Comparison of ENCODE assay signal across 16 mouse cellular contexts in genomic region chr7:34838749-34839148, GRCm38 (mm10). TPM values are rescaled to one million over a fixed set of nuclear protein-coding genes. Genes with fewer than 3 reads are reported as not detected.
A peak's percentile ranks its signal among the peaks of the same experiment; 100 is the strongest.
DNase-seq lines count a peak whose midpoint lies in the region; ATAC-seq and TF ChIP-seq lines count a peak whose summit lies in the region.
"Had no signal": no experiment of that assay in that cellular context is flagged by ENCODE, and none has a peak within 500 bp of the region (broad histone marks: within the 10 kb centered on the region; RNA-seq: fewer than 3 reads in every experiment).

No protein-coding gene starts in this region.

- no peak for TF ChIP-seq EP300 in lung, postnatal 0 days (IDR thresholded peaks at IDR 0.05)

- in situ Hi-C loops in ES-E14 (cut with MboI; ENCODE audit: low sequenced_read_pairs in 2 of 2, unreplicated experiment in 2 of 2): loop anchor here (10.0 to 25.0 kb wide), 4 partner anchors 64 to 349 kb away; partner anchors contain the start of gene Slc7a10 (in 1 of the 2)

- ATAC-seq in intestine, postnatal 0 days: no peak
- no peak for ATAC-seq in intestine, embryonic 16.5 days
- ATAC-seq in lung, postnatal 0 days: no peak
- no peak for ATAC-seq in erythroblast, adult 5-6 weeks (replicated peaks; ENCODE audit: low FRiP score, poor library complexity, severe bottlenecking)
- ATAC-seq: midbrain, embryonic 16.5 days had no signal

- no peak overlapping the region for H3K27ac ChIP-seq in intestine, postnatal 0 days (ENCODE audit: low read depth, low read length)
- H3K27ac ChIP-seq in intestine, embryonic 16.5 days (ENCODE audit: low read length): no peak overlapping the region
- no peak overlapping the region for H3K27ac ChIP-seq in lung, postnatal 0 days (ENCODE audit: low read length)
- no peak overlapping the region for H3K27ac ChIP-seq in ES-E14 (ENCODE audit: insufficient read depth, low read depth, low read length, poor library complexity, severe bottlenecking)
- H3K27ac ChIP-seq: forebrain, embryonic 12.5 days; hindbrain, embryonic 14.5 days had no signal

- H3K4me1 ChIP-seq in intestine, postnatal 0 days (replicated peaks; ENCODE audit: control insufficient read depth, insufficient read depth, low read length): no peaks in the 10 kb centered on the region
- no peaks in the 10 kb centered on the region for H3K4me1 ChIP-seq in intestine, embryonic 16.5 days (ENCODE audit: control insufficient read depth, insufficient read depth, low read length)
- no peaks in the 10 kb centered on the region for H3K4me1 ChIP-seq in lung, postnatal 0 days (ENCODE audit: insufficient read depth, low read depth, low read length)
- no peaks in the 10 kb centered on the region for H3K4me1 ChIP-seq in ES-E14 (ENCODE audit: control insufficient read depth in 2 of 2, insufficient read depth in 2 of 2, low read length in 2 of 2, poor library complexity in 1 of 2)
- H3K4me1 ChIP-seq: forebrain, embryonic 12.5 days had no signal

- no peak for DNase-seq in lung, postnatal 0 days (ENCODE audit: low spot score)
- no peak for DNase-seq in lung, adult 18-20 months
- peak; percentile 28 for DNase-seq in ES-E14 (ENCODE audit: low read depth, low spot score)
- DNase-seq in brain, embryonic 14.5 days (ENCODE audit: low read depth): no peak
- DNase-seq: heart, postnatal 14 days; kidney, adult 18-20 months; kidney, postnatal 25 days; lung, postnatal 14 days; thymus, postnatal 14 days had no signal

- peak; percentile 26; the same call in 1 of the 2 replicates for TF ChIP-seq CTCF in intestine, postnatal 0 days (IDR thresholded peaks at IDR 0.05; ENCODE audit: low read depth)
- TF ChIP-seq CTCF in lung, postnatal 0 days (IDR thresholded peaks at IDR 0.05): peak; percentile 32
- peak; percentile 39; the same call in 1 of the 2 replicates for TF ChIP-seq CTCF in brain, embryonic 14.5 days (IDR thresholded peaks at IDR 0.05; ENCODE audit: borderline replicate concordance, extremely low read depth, insufficient read depth, insufficient read length)

- no peak overlapping the region for H3K4me3 ChIP-seq in intestine, postnatal 0 days (ENCODE audit: low read depth, low read length)
- no peak overlapping the region for H3K4me3 ChIP-seq in intestine, embryonic 16.5 days (ENCODE audit: low read length)
- H3K4me3 ChIP-seq in lung, postnatal 0 days (ENCODE audit: low read depth, low read length): no peak overlapping the region
- no peak overlapping the region for H3K4me3 ChIP-seq in ES-E14 (ENCODE audit: insufficient read depth in 1 of 2, low read depth in 1 of 2, low read length in 2 of 2, poor library complexity in 1 of 2, severe bottlenecking in 1 of 2)
- H3K4me3 ChIP-seq: forebrain, embryonic 12.5 days had no signal

- no peaks in the 10 kb centered on the region for H3K27me3 ChIP-seq in intestine, postnatal 0 days (replicated peaks; ENCODE audit: control insufficient read depth, insufficient read depth, low read length)
- no peaks in the 10 kb centered on the region for H3K27me3 ChIP-seq in intestine, embryonic 16.5 days (replicated peaks; ENCODE audit: control insufficient read depth, insufficient read depth, low read length)
- no peaks in the 10 kb centered on the region for H3K27me3 ChIP-seq in lung, postnatal 0 days (replicated peaks; ENCODE audit: insufficient read depth, low read length)
- H3K27me3 ChIP-seq: forebrain, embryonic 12.5 days had no signal

- WGBS in intestine, postnatal 0 days: 83% methylated on average over 4 of the region's 4 CpGs
- 84% methylated on average over 4 of the region's 4 CpGs for WGBS in intestine, embryonic 16.5 days
- WGBS in lung, postnatal 0 days: 85% methylated on average over 4 of the region's 4 CpGs

- no peaks in the 10 kb centered on the region for H3K9me3 ChIP-seq in intestine, postnatal 0 days (ENCODE audit: control insufficient read depth)
- H3K9me3 ChIP-seq in intestine, embryonic 16.5 days (ENCODE audit: control insufficient read depth, low read length): no peaks in the 10 kb centered on the region
- H3K9me3 ChIP-seq in lung, postnatal 0 days (ENCODE audit: low read length): no peaks in the 10 kb centered on the region
- no peaks in the 10 kb centered on the region for H3K9me3 ChIP-seq in ES-E14 (ENCODE audit: control insufficient read depth, insufficient read depth, low read depth, low read length)
- H3K9me3 ChIP-seq: forebrain, embryonic 12.5 days had no signal

- H3K9ac ChIP-seq in intestine, postnatal 0 days (ENCODE audit: low read depth, low read length): no peak overlapping the region
- H3K9ac ChIP-seq in intestine, embryonic 16.5 days (ENCODE audit: low read depth, low read length): no peak overlapping the region
- H3K9ac ChIP-seq in lung, postnatal 0 days (replicated peaks; ENCODE audit: low read depth): no peak overlapping the region
- H3K9ac ChIP-seq in ES-E14 (ENCODE audit: insufficient read depth, low read depth, low read length, poor library complexity, severe bottlenecking): no peak overlapping the region
- H3K9ac ChIP-seq: forebrain, embryonic 12.5 days; hindbrain, embryonic 14.5 days had no signal

- H3K4me2 ChIP-seq in intestine, postnatal 0 days (replicated peaks; ENCODE audit: low read depth): no peak overlapping the region
- H3K4me2 ChIP-seq in intestine, embryonic 16.5 days (ENCODE audit: low read depth, low read length): no peak overlapping the region
- H3K4me2 ChIP-seq in lung, postnatal 0 days (replicated peaks; ENCODE audit: low read depth, low read length): no peak overlapping the region
- H3K4me2 ChIP-seq: forebrain, embryonic 12.5 days; hindbrain, embryonic 14.5 days had no signal

- no peak for TF ChIP-seq POLR2A in brain, embryonic 14.5 days (IDR thresholded peaks at IDR 0.05; ENCODE audit: borderline replicate concordance, extremely low read depth, insufficient read depth, insufficient read length, poor library complexity, severe bottlenecking)

- no peaks in the 10 kb centered on the region for H3K36me3 ChIP-seq in intestine, postnatal 0 days (ENCODE audit: control insufficient read depth, insufficient read depth)
- no peaks in the 10 kb centered on the region for H3K36me3 ChIP-seq in intestine, embryonic 16.5 days (ENCODE audit: control insufficient read depth, insufficient read depth, low read length)
- no peaks in the 10 kb centered on the region for H3K36me3 ChIP-seq in lung, postnatal 0 days (ENCODE audit: insufficient read depth, low read length)
- H3K36me3 ChIP-seq in ES-E14 (ENCODE audit: control insufficient read depth, insufficient read depth, low read length, poor library complexity, severe bottlenecking): no peaks in the 10 kb centered on the region
- H3K36me3 ChIP-seq: forebrain, embryonic 12.5 days had no signal

TF ChIP-seq in ES-E14, 5 proteins besides CTCF, POLR2A, EP300 and RAD21:
- TF ChIP-seq ZNF384 (IDR thresholded peaks at IDR 0.05; ENCODE audit: low read depth, low read length) (no peak), MAFK (IDR thresholded peaks at IDR 0.05; ENCODE audit: insufficient read depth, low read depth, low read length) (no peak), ZC3H11A (IDR thresholded peaks at IDR 0.05; ENCODE audit: borderline replicate concordance, low read depth, low read length) (no peak)

RNA-seq across cellular contexts. Expression of gene Chst8, which starts 26.2 kb away (rescaled TPM):
- 2.7 and 3.5 TPM in 2 replicates for polyA plus RNA-seq in intestine, postnatal 0 days (2015; fragmentation: Nextera tagmentation; extraction: Ambion mirVana)
- polyA plus RNA-seq in intestine, embryonic 16.5 days (2015; fragmentation: Nextera tagmentation; extraction: Ambion mirVana): 3.9 TPM in 2 replicates
- 4.7 and 5.9 TPM in 2 replicates for polyA plus RNA-seq in lung, postnatal 0 days (2015; fragmentation: Nextera tagmentation; extraction: Ambion mirVana)
- 2.7 and 3.5 TPM in 2 replicates for total RNA-seq in ES-E14 (2012; rRNA removed)
- 13.3 and 13.6 TPM in 2 replicates for polyA plus RNA-seq in brain, embryonic 14.5 days (2012; rRNA removed)
- total RNA-seq in erythroblast, adult 5-6 weeks (2015; ENCODE audit: low replicate concordance): not detected in 2 replicates
- not detected in 2 replicates for total RNA-seq in erythroblast, adult 5-6 weeks (2017; ENCODE audit: low replicate concordance)
- total RNA-seq: megakaryocyte-erythroid progenitor cell, adult 5-6 weeks had no signal
